Mouse (Mus musculus) layer of hippocampus, adult 9-11 months (tissue): ENCODE results near the gene Ddx4.
A peak's percentile ranks its signal among the peaks of the same experiment; 100 is the strongest.
"Not testable (repeated sequence)": the region's sequence is repeated elsewhere in the genome, so short reads cannot be mapped to it uniquely, and the experiment has no call there.

ENCODE experiments used
- DNase-seq: peaks from one replicate; pipeline ENCODE4 v3.0.0; 2022

Gene Ddx4

DNA sequence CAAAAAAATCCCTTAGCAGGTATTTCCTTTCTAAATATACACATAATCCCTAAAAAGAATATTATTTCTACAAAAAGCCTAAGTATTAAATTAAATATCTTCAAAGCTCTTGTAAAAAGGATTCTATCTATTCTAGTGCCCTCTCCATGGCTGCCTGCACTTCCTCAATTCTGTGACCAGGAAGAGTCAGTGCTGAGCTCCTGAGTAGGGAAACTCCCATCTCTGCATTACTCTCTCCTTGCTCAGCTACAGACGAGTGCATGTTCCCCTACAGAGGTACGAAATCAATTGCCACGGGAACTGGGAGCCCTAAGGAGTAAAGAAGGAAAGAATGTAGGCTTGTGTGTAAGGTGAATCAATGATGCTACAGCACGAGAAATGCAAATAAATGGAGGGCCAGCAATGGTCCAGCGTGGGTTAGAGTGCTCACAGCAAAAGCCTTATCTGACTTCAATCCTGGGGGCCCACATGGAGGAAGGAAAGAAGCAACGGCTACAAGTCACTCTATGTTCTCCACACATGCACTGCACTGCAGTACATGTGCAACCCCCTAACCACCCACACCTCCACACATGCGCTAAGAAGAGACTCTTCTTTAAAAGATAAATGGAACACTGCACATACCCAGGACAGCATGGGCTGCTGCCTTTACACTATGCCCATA lies 17.0 kb downstream of the Ddx4 start:
- DNase-seq, result no peak

DNA sequence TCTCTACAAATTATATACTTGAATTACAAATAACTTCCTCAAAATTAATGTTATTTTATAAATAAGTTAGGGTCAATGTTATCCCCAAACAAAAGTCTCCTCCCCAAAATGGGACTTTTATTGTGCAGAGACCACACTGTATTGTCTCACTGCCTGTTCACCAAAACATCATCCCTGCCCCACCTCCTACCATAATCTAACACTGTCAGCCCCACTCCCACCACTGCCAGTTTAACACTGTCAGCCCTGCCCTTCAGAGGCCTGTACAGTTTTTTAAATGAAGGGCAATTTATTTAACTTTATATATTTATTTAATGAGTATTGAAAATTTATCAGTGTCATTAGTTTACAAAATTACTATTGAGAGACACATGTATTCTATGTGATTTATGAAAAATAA lies 26.7 kb downstream of the Ddx4 start:
- no peak for DNase-seq

DNA sequence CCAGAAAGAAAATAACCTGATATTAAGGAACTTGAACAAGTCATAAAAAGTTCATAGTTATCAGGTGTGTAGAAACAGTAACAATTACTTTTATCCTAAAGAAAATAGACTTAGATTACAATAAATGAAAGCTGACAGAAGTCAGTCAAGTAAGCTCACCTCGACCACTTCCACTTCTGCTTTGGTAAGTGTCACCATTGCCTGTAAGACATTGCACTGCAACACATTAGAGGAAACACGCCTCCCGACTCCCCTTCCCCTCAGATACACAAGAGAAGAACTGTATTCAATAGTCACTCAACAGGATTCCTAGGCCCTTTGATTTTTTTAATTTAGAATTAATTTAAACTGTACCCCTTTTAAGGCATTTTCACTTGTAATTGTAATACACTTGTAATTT lies 27.7 kb downstream of the Ddx4 start:
- no peak for DNase-seq

DNA sequence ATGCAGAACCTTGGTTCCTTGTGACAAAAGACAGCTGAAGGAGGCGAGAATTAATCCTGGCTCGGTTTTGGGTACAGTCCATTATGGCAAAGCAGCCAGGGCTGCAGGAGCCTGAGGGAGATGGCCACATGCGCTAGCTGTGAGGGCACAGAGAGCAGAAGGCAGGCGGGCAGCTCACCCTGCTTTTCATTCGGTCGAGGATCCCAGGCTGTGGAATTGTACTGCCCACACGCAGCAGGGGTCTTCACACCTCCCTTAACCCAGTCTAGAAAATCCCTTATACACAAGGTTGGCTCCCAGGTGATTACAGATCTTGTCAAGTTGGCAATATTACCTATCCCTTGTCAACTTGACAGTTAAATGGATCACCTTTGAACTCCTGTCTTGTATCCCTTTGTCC lies 28.6 kb downstream of the Ddx4 start:
- no peak for DNase-seq

DNA sequence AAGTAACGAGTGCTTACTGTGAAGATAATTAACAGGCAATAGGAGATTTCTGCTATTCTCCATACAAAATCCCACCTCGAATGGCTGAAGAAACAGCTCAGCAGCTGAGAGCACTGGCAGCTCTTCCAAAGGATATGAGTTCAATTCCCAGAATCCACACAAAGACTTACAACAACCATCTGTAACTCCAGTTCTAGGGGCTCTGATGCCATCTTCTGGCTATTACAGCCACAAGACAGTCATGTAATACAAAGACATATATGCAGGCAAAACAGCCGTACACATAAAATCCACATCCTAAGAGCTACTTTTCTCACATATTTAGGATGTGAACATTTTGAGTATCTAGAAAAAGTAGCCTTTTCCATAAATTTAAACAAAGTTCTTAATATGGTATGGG lies 30.7 kb downstream of the Ddx4 start:
- no peak for DNase-seq

DNA sequence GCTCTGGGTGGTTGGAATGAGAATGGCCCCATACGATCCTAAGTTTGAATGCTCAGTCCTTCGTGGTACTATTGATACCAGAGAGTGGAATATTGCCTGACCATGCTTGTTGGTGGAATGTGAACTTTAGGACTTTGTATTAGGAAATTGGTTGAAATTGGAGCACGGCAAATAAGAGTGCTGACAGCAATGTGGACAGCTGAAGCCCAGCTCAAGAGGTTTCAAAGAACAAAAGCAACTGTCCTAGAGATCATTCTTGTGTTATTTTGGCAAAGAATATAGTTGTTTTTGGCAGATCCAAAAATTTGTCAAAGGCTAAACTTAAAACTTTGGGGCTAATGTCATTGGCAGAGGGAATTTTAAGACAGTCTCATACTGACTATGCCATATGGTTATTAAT lies 43.7 kb downstream of the Ddx4 start:
- no peak for DNase-seq

DNA sequence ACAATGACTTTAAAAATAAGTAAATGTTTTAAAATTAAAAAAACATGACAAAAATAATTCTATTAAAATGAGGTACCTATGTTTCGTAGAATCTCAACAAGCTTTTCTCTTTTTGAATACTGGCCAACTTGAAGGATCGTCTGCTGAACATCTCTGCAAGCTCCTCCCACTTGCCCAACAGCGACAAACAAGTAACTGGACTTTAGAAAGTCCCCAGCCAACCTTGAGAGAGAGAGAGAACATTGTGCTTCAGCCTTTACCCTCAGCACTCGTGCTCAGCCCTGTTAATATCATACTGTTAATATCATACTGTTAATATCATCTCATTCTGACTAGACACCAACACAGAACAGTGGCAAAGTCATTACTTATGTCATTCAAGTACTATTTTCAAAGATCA lies 47.9 kb downstream of the Ddx4 start:
- no peak for DNase-seq

DNA sequence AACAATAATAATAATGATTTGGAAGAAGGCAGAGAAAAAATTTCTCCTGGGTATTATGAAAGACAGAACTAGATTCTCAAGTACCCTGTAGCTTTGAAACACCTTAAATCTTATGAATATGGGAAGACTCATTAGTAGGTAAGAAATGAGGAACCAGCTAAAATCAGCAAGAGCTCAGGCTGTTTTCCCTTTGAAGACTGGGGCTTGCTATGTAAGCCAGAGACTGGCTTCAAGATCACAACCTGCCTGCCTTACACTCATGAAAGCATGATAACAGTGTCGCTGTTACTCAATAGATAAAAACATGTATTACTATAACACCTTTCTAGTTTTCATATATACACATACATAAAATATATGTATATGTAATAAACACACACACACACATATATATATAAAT lies 48.4 kb downstream of the Ddx4 start:
- DNase-seq, result no peak

DNA sequence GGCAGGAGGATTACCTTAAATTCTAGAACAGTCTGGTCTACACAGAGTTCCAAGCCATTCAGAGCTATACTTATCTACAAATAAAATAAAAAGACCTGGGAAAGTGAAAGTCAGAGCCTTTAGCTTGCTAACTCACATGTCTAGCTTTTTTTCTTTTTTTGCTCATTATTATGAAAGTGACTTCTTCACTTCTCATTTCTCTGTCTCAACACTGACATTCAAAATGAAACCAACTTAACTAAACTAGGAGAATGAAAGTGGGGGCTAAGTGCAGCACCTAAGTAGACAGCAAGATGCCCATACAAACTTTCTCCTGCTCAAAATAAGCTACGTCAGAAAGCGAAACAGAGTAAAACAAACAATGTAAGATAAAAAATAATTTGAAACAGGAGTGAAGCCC lies 49.7 kb downstream of the Ddx4 start:
- no peak for DNase-seq

DNA sequence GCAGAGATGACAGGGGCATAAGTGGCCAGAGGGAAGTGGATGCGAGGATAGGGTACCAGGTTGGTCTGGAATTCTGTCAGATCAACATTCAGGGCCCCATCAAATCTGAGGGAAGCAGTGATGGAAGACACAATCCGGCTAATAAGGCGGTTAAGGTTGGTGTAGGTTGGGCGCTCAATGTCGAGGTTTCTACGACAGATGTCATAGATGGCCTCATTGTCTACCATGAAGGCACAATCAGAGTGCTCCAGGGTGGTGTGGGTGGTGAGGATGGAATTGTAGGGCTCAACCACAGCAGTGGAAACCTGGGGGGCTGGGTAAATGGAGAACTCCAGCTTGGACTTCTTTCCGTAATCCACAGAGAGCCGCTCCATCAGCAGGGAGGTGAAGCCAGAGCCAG lies 58.0 kb downstream of the Ddx4 start, which contains the start of gene Il31ra:
Gene Il31ra, minus strand, starts transcription at position 101 of the 400 bp plus-strand sequence.
- DNase-seq, result not testable (repeated sequence)

DNA sequence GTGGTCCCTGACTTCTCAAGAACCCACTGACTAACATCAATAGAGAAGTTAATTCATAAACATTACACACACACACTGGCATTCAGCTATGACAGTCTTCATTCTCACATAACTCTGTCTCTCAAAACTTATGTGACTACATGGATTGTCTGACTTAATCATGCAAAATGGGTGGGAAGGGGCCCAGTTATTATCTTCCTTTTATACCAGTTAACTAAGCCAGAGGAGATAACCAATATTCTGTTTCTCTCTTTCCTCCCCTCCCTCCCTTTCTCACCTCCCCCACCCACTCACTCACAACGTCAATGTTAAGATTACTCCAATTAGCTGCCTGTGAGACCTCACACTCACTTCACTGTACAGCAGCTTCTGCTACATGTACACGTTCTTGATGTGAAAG lies 62.0 kb downstream of the Ddx4 start:
- DNase-seq, result no peak

DNA sequence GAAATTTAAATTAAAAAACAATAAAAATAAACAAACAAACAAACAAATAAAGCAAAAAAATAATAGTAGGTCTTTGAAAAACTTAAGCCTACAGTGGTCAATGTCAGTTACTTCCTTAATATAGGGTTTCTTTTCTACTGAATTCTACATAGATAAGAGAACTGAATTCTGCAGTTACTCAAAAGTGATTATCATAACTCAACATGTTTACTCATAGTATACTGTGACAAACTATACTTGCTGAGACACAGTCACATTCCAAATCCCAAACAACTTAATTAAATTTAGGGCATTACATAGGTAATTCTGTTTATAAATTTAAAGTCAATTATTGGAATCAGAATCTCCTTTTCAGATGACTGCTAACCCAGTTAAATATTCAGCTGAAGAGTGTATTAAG lies 62.6 kb downstream of the Ddx4 start:
- no peak for DNase-seq

DNA sequence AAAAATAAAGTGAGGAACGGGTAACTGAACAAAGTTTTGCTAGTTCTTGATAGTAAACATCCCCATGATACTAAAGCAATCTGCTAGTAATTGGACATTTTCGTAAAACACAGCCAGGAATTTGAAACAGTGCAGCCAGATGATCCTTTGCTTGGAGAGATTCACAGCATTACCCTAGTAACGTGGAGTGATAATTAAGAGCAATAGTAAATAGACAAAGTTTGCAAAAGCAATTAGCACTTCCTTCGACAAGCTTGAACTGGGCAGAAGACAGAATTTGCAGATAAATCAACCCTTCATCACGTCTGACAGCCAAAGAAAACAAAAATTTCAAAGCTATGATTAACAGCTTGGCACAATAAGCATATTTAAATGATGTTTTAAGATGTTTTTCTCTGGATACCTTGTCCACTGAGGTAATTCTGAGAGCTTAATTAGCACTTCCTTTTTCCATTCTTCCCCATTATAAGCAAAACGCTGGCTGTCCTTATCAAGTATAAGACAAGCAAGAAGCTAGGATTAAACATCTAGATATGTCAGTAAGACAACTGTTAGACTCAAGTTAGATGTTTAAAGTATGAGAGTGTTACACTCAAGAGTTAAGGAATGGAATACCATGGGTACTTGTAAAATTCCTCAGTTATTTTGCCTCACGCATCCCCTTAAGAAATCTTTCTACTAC lies 67.6 kb downstream of the Ddx4 start:
- DNase-seq, result no peak

DNA sequence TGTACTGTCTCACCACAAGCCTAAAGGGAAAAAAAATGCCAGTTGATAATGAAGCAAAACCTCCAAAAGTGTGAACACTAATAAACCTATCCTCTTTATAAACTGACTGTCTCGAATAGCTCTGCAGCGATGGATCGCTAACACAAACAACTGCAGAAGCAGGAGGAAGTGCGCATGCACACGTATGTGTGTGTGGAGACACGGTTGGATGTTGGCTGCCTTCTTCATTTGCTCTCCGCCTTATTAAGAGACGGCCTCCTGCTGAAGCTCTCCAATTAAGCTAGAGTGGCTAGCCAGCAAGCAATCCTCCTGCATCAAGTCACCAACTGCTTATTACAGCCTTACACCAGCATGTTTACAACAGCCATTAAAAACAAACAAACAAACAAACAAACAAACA lies 70.0 kb downstream of the Ddx4 start:
- DNase-seq, result no peak

DNA sequence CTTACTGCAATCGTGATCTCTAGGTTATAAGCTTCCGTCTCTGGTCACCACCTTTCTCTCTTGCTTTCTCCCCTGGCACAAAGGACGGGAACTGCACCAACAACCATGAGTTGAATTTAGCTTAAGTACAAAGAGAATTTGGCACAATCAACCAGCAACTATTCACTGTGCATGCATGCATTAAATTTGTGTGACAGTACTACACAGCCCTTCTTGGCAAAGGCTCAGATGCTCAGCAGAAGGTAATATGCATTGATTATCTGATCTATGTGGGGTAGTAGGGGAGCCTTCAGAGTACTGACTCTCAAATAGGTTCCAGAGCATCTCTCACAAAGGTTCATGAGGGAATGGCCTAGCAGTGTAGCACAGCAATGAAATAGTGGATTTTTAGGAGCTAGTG lies 70.5 kb downstream of the Ddx4 start:
- DNase-seq, result no peak

DNA sequence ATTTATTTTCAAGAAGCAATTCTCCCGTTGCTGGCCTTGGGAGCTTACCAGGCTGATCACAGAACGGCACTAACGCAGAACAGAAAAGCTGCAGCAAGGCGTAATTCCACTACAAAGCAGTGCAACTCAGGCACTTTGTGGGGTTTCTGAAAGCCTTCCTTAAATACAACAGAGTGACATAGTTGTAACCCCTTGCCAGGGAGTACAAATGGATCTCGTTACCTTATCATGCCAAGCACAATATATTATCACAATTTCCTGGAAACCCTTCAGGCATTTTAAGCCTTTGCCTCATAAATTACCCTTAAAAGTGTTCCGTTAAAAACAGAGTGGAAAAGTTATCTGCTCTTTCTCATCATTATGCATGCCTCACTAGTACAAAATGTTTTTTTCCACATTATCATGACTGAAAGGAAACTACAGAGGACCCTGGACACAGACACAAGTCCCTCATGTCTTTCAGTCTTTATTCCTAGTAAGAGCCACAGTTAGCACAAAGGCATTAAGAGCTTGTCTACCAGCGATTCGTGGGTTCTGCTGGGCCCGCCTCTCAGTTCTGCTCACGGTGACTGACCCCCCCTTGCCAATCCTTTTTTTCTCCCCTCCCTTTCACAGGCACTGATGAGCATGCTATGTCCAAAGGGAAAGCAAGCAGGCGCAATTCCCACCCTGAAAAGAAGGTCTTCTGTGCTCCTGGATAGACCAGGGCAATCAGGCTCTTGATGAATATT lies 71.5 kb downstream of the Ddx4 start:
- DNase-seq, result no peak

DNA sequence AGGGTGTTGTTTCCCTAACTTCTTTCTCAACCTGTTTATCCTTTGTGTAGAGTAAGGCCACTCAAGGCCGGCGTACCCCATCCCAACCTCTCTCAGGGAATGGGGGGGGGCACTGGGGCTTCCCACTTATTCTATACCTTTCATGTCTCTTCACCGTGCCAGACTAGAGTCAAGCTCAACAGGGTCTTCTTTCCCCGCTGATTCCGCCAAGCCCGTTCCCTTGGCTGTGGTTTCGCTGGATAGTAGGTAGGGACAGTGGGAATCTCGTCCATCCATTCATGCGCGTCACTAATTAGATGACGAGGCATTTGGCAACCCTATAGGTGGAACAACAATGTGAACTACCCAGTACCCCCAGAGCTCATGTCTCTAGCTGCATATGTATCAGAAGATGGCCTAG lies 74.2 kb downstream of the Ddx4 start:
- peak; percentile 97 for DNase-seq

DNA sequence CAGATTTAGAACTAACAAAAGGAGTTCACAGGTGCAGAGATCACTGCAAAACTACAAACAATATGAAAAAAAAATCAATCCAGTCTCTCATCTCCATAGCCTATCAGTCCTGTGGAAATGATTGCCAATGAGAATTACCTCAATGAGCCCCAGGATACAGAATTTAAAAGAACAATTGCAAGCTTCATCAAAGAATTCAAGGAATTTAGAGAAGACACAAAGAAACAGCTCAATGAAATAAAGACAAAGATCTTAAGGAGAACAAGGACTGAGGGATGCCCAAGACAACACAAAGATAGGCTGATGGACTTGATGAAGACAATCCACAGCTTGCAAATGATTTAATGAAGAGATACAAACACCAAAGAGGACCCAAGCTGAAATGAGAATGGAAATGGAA lies 78.5 kb downstream of the Ddx4 start:
- no peak for DNase-seq

DNA sequence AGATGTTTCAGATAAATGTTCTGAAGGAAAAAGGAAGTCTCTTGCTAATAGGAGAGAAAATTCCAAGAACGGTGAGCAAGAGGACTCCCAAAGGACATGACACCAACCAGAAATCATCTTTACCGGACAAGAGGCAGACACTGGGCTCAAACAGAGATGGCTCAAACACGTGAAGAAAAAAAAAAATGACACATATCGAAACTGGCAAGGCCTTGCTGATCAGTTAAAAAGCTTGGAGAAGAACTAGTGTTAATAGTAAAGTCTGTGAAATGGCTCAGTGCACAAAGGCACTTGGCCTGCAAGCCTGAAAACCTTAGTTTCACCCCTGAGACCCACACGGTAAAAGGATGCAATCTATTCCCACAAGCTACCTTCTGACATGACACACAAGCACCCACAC lies 81.5 kb downstream of the Ddx4 start:
- no peak for DNase-seq

DNA sequence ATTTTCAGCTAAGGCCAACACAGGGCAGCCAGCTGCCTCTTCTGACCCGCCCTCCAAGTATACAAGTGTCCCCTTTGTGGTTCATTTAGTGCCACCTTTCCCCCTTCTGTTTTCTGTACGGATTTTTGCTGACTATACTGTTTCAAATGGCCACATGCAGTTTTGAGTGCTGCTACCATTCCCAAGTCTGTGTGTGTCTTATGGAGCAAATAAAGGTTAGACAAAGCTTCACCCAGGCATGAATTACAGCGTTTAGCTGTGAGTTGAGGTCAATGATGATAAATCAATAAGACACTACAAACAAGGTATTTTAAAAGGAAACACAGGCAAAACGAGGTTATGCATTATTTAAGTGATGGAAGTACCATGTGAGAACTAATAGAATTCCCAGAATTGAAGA lies 82.7 kb downstream of the Ddx4 start:
- DNase-seq, result no peak

DNA sequence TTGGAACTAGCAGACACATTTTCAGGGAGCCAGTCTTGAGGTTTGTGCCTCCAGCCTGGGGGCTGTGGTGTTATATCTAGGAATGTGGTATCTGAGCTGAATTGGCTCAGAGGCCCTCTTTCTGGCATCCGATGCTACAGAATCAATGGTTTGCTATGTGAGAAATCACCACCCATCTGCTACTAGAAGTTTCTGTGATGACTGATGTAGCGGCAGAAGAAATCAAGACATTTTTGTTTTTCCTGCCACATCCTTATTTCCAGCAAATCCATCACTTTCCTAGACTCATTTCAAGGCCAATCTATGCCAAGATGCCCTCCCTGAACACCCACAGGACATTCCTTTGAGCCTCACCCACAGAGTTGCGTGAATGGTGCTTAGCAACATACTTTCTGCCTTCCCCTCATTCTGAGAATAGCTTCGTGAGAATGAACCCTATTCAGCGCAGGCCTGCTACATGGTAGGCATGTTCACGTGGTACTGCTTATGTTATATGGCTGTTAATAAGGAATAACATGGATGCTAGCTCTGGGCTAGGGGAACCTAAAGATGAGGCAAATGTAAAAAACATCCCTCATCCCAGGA lies 91.6 kb downstream of the Ddx4 start:
- no peak for DNase-seq

DNA sequence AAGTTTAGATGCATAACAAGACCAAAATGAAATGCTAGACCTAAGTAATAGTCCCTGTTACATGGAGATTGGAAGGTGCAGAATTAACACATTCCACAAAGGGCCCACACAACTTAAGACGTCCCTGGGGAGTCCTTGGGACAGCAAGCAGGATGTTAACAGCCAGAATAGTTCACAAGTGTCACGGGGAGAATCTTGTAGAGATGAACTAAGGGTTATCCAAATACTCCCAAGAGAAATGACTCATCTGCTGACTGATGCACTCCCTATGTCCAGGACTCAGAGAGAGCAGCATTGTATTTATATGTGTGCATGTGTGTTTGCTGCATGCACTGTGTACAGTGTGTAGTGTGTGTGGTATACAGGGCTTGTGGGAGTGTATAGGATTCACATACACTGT lies 95.8 kb downstream of the Ddx4 start:
- no peak for DNase-seq

DNA sequence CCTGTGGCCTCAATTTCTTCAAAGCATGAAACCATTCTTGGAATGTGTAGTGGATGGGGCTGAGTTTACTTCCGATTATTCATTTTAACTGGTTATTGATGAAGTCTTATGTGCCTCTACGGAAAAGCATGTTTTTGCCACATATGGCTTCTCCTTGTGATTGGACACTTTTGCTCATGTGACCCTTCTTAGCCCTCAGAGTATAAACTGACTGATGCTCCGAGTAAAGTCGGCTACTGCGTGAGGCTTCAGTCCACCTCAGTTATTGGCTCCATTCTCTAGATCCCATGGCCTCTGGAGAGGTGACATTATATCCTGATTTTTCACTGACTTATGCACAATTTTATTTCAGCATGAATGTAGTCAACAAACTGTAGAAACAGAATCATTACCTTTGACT lies 99.0 kb downstream of the Ddx4 start:
- DNase-seq, result no peak
